Mouse (Mus musculus) E14TG2a.4 (cell line): ENCODE measurements around the gene Usp40.

ENCODE experiments used
- H3K27me3 ChIP-seq: 2 replicates; pipeline ENCODE4 v1.6.1; 2014; ENCODE audit warnings: low read length, control low read depth; ENCODE audit not compliant: insufficient read depth
- H3K36me3 ChIP-seq: 2 replicates; pipeline ENCODE4 v1.6.1; 2014; ENCODE audit warnings: low read length, control low read depth; ENCODE audit not compliant: insufficient read depth
- H3K4me1 ChIP-seq: replicated peaks from 2 replicates; pipeline ENCODE4 v1.6.1; 2014; ENCODE audit warnings: low read depth, low read length, control low read depth
- H3K4me3 ChIP-seq: replicated peaks from 2 replicates; pipeline ENCODE4 v1.5.1; 2014; ENCODE audit warnings: mild to moderate bottlenecking, low read length
- H3K9me3 ChIP-seq: 2 replicates; pipeline ENCODE4 v1.6.1; 2014; ENCODE audit warnings: low read length, control low read depth
- CTCF ChIP-seq: conservative IDR thresholded peaks from 2 replicates; pipeline ENCODE4 v1.5.1; 2014; ENCODE audit warnings: low read length
- NANOG ChIP-seq: IDR thresholded peaks from 2 replicates; pipeline ENCODE4 v1.6.1; 2014; ENCODE audit warnings: borderline replicate concordance, low read length, mixed read lengths
- POU5F1 ChIP-seq: IDR thresholded peaks from 2 replicates; pipeline ENCODE4 v1.6.1; 2014; ENCODE audit warnings: low read length, borderline replicate concordance

Gene Usp40

GRCm38 (mm10) chr1:87910428-87910827 lies 97.9 kb downstream of the Usp40 start:
- H3K9me3 ChIP-seq: no peaks in the 10 kb centered on the region

DNA sequence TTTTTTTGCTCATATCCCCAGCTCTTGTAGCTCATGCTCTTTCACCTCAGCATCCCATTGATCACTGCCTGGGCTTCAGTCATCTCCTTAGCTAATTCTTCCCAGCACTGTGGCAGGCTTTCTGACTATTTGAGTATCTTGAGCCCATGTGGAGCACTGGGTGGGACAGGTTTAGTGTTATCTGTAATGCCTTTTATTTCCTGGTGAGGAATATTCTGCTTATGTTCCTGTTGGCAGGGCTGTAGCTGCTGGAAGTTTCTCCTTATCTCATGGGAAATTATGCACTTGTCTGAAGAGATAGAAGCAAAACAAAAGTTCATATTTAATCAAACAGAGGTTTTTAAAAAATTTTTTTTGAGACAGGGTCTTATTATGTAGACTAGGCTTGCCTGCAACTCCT lies 98.8 kb downstream of the Usp40 start:
- Histone ChIP-seq H3K9me3 (no peaks in the 10 kb centered on the region), H3K4me1 (no peaks in the 10 kb centered on the region), H3K27me3 (no peaks in the 10 kb centered on the region), H3K36me3 (peaks cover 26% of the 10 kb centered on the region), H3K4me3 (no peak overlapping the region)
- TF ChIP-seq POU5F1 (no peak), NANOG (no peak), CTCF (no peak)

More at GRCm38 (mm10) chr1:87910428-87910827, 97.9 kb downstream of the Usp40 start:
- H3K4me3 ChIP-seq: no peak overlapping the region
- peaks cover 34% of the 10 kb centered on the region for H3K36me3 ChIP-seq
- H3K27me3 ChIP-seq: no peaks in the 10 kb centered on the region
- no peaks in the 10 kb centered on the region for H3K4me1 ChIP-seq
- no peak for TF ChIP-seq CTCF
- TF ChIP-seq NANOG: no peak
- TF ChIP-seq POU5F1: no peak

GRCm38 (mm10) chr1:87908736-87909135 lies 99.6 kb downstream of the Usp40 start:
- TF ChIP-seq NANOG (no peak), POU5F1 (no peak), CTCF (no peak)
- Histone ChIP-seq H3K36me3 (peaks cover 26% of the 10 kb centered on the region), H3K9me3 (no peaks in the 10 kb centered on the region), H3K27me3 (no peaks in the 10 kb centered on the region), H3K4me3 (no peak overlapping the region), H3K4me1 (no peaks in the 10 kb centered on the region)

- Histone ChIP-seq H3K4me1 (no peaks in the 10 kb centered on the region), H3K4me3 (no peak overlapping the region), H3K9me3 (no peaks in the 10 kb centered on the region), H3K36me3 (peaks cover 26% of the 10 kb centered on the region), H3K27me3 (no peaks in the 10 kb centered on the region)
- no peak for TF ChIP-seq POU5F1
- no peak for TF ChIP-seq NANOG
- TF ChIP-seq CTCF: no peak
Measured at GRCm38 (mm10) chr1:87908006-87908405, 100.3 kb downstream of the Usp40 start.

GRCm38 (mm10) chr1:87906361-87906956 lies 101.9 kb downstream of the Usp40 start:
- H3K4me3 ChIP-seq: no peak overlapping the region
- no peaks in the 10 kb centered on the region for H3K4me1 ChIP-seq
- TF ChIP-seq CTCF (no peak), NANOG (no peak), POU5F1 (no peak)
- no peaks in the 10 kb centered on the region for H3K27me3 ChIP-seq
- H3K9me3 ChIP-seq: no peaks in the 10 kb centered on the region
- H3K36me3 ChIP-seq: peaks cover 28% of the 10 kb centered on the region

GRCm38 (mm10) chr1:87902186-87902585 lies 106.2 kb downstream of the Usp40 start:
- Histone ChIP-seq H3K9me3 (no peaks in the 10 kb centered on the region), H3K4me1 (peaks cover 7% of the 10 kb centered on the region; the same call in 1 of the 2 replicates), H3K36me3 (peaks cover 21% of the 10 kb centered on the region), H3K4me3 (no peak overlapping the region), H3K27me3 (no peaks in the 10 kb centered on the region)
- TF ChIP-seq NANOG (no peak), CTCF (no peak), POU5F1 (no peak)

DNA sequence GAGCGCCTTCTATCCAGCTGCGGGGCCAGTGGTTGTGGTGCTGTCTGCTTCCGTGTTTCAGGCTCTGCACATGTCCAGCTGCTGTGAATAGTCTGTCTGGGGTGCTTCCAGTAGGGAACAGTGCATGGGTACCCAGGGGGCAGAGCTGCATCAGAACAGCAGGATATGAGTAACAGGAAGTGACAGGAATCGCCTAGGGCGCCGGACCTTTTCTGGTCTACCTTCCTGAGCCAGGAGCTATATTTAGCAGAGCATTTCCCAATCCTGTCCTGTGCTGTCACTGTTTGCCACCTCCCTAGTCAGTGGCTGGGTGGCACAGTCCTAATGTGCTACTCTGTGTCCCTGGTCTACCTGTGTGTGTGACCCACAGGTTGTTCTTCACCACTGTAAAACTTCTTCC lies 107.4 kb downstream of the Usp40 start:
- no peaks in the 10 kb centered on the region for H3K27me3 ChIP-seq
- H3K4me1 ChIP-seq: peaks cover 7% of the 10 kb centered on the region; the same call in 1 of the 2 replicates
- TF ChIP-seq CTCF: no peak
- no peak for TF ChIP-seq NANOG
- TF ChIP-seq POU5F1: no peak
- no peaks in the 10 kb centered on the region for H3K9me3 ChIP-seq
- H3K4me3 ChIP-seq: no peak overlapping the region
- peaks cover 13% of the 10 kb centered on the region for H3K36me3 ChIP-seq

DNA sequence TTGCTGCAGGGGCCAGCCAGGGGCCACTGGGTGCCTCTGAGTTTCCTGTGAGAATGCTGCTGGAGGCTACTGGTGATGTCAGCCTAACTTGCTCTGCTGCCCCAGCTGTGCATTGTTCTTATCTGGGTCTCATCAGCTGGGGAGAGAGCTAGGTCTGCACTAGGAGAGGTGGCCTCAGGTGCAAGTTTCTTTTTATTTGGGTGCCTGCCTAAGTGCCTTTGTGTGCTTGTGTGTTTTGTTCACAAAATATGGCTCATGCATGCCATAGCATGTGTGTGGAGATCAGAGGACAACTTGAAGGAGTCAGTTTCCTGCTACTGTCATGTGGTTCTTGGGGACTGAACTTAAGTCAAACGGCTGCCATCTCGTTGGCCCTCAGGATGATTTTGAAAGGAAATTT lies 108.7 kb downstream of the Usp40 start:
- TF ChIP-seq NANOG (no peak), CTCF (no peak), POU5F1 (no peak)
- Histone ChIP-seq H3K36me3 (peaks cover 13% of the 10 kb centered on the region), H3K4me3 (no peak overlapping the region), H3K4me1 (peaks cover 7% of the 10 kb centered on the region; the same call in 1 of the 2 replicates), H3K9me3 (no peaks in the 10 kb centered on the region), H3K27me3 (no peaks in the 10 kb centered on the region)

DNA sequence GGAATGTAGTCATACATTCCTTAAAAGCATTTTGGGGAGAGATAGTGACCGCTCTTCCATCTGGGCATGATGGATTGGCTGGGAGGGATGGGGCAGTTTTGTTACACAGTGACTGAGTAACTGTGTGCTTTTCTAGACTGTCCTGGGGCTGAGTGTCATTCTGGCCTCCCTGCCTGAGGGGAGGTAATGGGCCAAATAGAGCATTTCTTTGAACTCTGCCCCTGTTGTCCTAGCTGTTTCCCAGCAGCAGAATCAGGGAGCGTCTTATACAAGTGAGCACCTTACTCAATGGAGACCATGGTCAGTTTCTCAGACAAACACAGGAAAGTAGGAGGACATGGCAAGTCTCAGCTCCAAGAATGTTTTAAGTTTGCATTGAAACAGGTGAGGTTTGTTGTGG lies 111.4 kb downstream of the Usp40 start:
- Histone ChIP-seq H3K4me1 (peaks cover 7% of the 10 kb centered on the region; the same call in 1 of the 2 replicates), H3K9me3 (no peaks in the 10 kb centered on the region), H3K36me3 (peaks cover 10% of the 10 kb centered on the region), H3K4me3 (no peak overlapping the region), H3K27me3 (no peaks in the 10 kb centered on the region)
- TF ChIP-seq POU5F1: no peak
- no peak for TF ChIP-seq CTCF
- no peak for TF ChIP-seq NANOG
